ENCODE assay signal across 11 mouse cellular contexts in genomic region chr13:56258196-56259020, GRCm38 (mm10). TPM values are rescaled to one million over a fixed set of nuclear protein-coding genes. Genes with fewer than 3 reads are reported as not detected.
DNase-seq lines count a peak whose midpoint lies in the region; ATAC-seq lines count a peak whose summit lies in the region.
"Had no signal": no experiment of that assay in that cellular context is flagged by ENCODE, and none has a peak within 500 bp of the region (broad histone marks: within the 10 kb centered on the region; RNA-seq: fewer than 3 reads in every experiment).

No protein-coding gene starts in this region.

- DNase-seq in adrenal gland, postnatal 10 days = peak; percentile 10
- DNase-seq in adrenal gland, postnatal 25 days = no peak
- DNase-seq in ovary, postnatal 36 days (ENCODE audit: low spot score) = no peak
- DNase-seq in ovary, postnatal 10 days (ENCODE audit: low spot score) = no peak
- DNase-seq: gastrocnemius, postnatal 10 days; lung, postnatal 36 days; thymus, adult 2 months had no signal

- H3K36me3 ChIP-seq in megakaryocyte, embryonic 14.5 days (replicated peaks; ENCODE audit: low read length) = no peaks in the 10 kb centered on the region
- H3K36me3 ChIP-seq in limb, embryonic 12.5 days = no peaks in the 10 kb centered on the region

- WGBS in limb, embryonic 12.5 days = under 1% methylated on average over 52 of the region's 52 CpGs

- H3K4me2 ChIP-seq in limb, embryonic 12.5 days = peak overlapping the region; percentile 53

- H3K9me3 ChIP-seq in megakaryocyte, embryonic 14.5 days = peaks cover 2% of the 10 kb centered on the region; the same call in 1 of the 2 replicates
- H3K9me3 ChIP-seq in limb, embryonic 12.5 days = no peaks in the 10 kb centered on the region

- no peak overlapping the region for H3K27ac ChIP-seq in limb, embryonic 12.5 days

- peaks cover 97% of the 10 kb centered on the region for H3K27me3 ChIP-seq in megakaryocyte, embryonic 14.5 days (replicated peaks)
- H3K27me3 ChIP-seq in limb, embryonic 12.5 days = peaks cover 99% of the 10 kb centered on the region

- peaks cover 8% of the 10 kb centered on the region; the same call in 1 of the 2 replicates for H3K4me1 ChIP-seq in megakaryocyte, embryonic 14.5 days
- H3K4me1 ChIP-seq in limb, embryonic 12.5 days (replicated peaks) = peaks cover 10% of the 10 kb centered on the region

- ATAC-seq in megakaryocyte, adult 5-6 weeks (ENCODE audit: poor library complexity, severe bottlenecking) = no peak
- no peak for ATAC-seq in limb, embryonic 12.5 days (ENCODE audit: insufficient number of reproducible peaks, insufficient read depth, low FRiP score, low TSS enrichment, low read depth)
- ATAC-seq in megakaryocyte progenitor cell, adult 5-6 weeks (replicated peaks; ENCODE audit: poor library complexity) = no peak

- H3K4me3 ChIP-seq in megakaryocyte, embryonic 14.5 days (replicated peaks) = peak overlapping the region; percentile 62
- H3K4me3 ChIP-seq in limb, embryonic 12.5 days (replicated peaks) = peak overlapping the region; percentile 33

- H3K9ac ChIP-seq in limb, embryonic 12.5 days (replicated peaks) = no peak overlapping the region; the same call in 1 of the 2 replicates

RNA-seq across cellular contexts. Expression of gene Neurog1, which starts 6.4 kb away (rescaled TPM):
- not detected for total RNA-seq in adrenal gland, postnatal 10 days (2021)
- total RNA-seq in adrenal gland, postnatal 25 days (2021) = not detected in 2 replicates
- polyA plus RNA-seq in megakaryocyte, embryonic 14.5 days (2012; ENCODE audit: insufficient read depth, low replicate concordance) = not detected in 2 replicates
- total RNA-seq in megakaryocyte, adult 5-6 weeks (2015) = not detected in 2 replicates
- total RNA-seq in megakaryocyte, adult 5-6 weeks (2017) = not detected in 2 replicates
- polyA plus RNA-seq in limb, embryonic 12.5 days (2016; fragmentation: Nextera tagmentation; extraction: Ambion mirVana) = not detected in 2 replicates
- total RNA-seq in megakaryocyte progenitor cell, adult 5-6 weeks (2015) = not detected in 2 replicates
- not detected in 2 replicates for total RNA-seq in megakaryocyte progenitor cell, adult 5-6 weeks (2017)
- total RNA-seq: gastrocnemius, postnatal 10 days had no signal

RNA-seq across cellular contexts. Expression of gene Cxcl14, which starts 37.9 kb away (rescaled TPM):
- total RNA-seq in adrenal gland, postnatal 10 days (2021) = 10 to 100 TPM; 15.0 to 16.3 TPM
- 29.4 and 36.9 TPM in 2 replicates for total RNA-seq in adrenal gland, postnatal 25 days (2021)
- 1.7 TPM in 1 of 2 replicates, not detected in the other for polyA plus RNA-seq in megakaryocyte, embryonic 14.5 days (2012; ENCODE audit: insufficient read depth, low replicate concordance)
- 0.14 and 0.78 TPM in 2 replicates for total RNA-seq in megakaryocyte, adult 5-6 weeks (2015)
- total RNA-seq in megakaryocyte, adult 5-6 weeks (2017) = 0.11 and 0.28 TPM in 2 replicates
- polyA plus RNA-seq in limb, embryonic 12.5 days (2016; fragmentation: Nextera tagmentation; extraction: Ambion mirVana) = 342 and 397 TPM in 2 replicates
- not detected in 2 replicates for total RNA-seq in megakaryocyte progenitor cell, adult 5-6 weeks (2015)
- not detected in 2 replicates for total RNA-seq in megakaryocyte progenitor cell, adult 5-6 weeks (2017)

Comparison
In these comparisons a context has a peak if more than half of its experiments do, and no peak if none do; other contexts are left out.
1. RNA of gene Cxcl14, which starts 37.9 kb away (total RNA-seq): 29.4 to 36.9 TPM in adrenal gland, postnatal 25 days and 15.0 to 16.3 TPM in adrenal gland, postnatal 10 days; 0.11 to 0.78 TPM in megakaryocyte, adult 5-6 weeks and not detected in megakaryocyte progenitor cell, adult 5-6 weeks; every median in the first group is over 4 times any median in the second.